Mouse (Mus musculus) frontal cortex, postnatal 36 days (tissue): ENCODE results near the gene Anxa1.
A peak's percentile ranks its signal among the peaks of the same experiment; 100 is the strongest.

Experiments used
- DNase-seq, 2 experiments: peaks; one replicate each; pipeline ENCODE4 v3.0.0; 2022; ENCODE audit warnings: low spot score in 2 of 2

Gene Anxa1

GRCm38 (mm10) chr19:20381207-20381752 lies 9.5 kb downstream of the Anxa1 start:
- no peak for DNase-seq

DNA sequence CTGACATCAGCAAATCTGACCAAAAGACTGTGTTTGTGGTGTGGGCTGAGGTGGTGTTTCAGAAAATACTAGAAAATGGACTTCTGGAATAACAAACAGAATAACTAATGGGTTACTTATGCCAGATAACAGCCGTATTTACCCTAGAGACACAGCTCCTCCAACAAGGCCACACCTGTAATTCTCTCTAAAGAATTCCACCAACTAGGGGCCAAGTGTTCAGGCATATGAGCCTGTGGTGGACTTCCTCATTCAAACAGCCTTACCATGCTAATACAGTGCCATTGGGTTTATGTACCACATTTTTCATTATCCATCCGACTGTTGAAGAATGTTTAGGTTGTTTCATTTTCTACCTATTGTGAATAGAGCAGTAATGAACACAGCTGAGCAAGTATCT lies 20.6 kb downstream of the Anxa1 start:
- DNase-seq: no peak

- no peak for DNase-seq
Observed at GRCm38 (mm10) chr19:20366571-20366970, 24.2 kb downstream of the Anxa1 start.

DNA sequence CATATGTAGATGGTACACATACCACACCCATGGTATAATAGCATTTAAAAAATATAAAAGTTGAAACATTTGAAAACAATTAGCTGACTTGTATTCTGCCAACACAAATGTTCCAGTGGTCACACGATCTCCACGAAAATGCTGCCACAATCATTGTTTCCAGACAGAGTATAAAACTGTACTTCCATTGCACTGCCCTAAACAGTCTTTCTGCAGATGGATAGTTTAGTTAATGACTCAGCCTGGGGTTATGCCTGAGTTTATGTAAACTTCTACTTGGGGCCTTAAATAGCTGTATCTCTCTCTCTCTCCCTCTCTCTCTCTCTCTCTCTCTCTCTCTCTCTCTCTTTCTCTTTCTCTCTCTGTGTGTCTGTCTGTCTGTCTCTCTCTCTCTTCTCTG lies 24.7 kb downstream of the Anxa1 start:
- no peak for DNase-seq

DNA sequence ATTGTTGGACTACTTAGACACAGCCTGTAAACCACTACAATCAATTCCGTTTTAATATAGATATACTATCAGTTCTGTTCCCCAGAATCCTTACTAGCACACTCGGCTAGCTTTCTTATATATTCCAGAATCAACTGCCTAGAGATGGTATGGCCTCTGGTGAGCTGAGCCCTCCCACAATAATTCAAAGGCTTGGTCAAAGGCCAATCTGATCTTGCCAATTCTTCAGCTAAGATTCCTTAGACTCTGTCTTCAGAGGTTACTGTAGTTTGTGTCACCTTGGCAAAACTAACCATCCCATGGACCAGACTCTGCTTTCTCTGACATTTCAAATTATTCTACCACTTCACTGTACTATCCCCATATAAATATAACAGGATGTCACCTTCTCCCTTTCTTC lies 25.4 kb downstream of the Anxa1 start:
- no peak for DNase-seq

- DNase-seq: no peak
Observed at GRCm38 (mm10) chr19:20364931-20365330, 25.8 kb downstream of the Anxa1 start.

DNA sequence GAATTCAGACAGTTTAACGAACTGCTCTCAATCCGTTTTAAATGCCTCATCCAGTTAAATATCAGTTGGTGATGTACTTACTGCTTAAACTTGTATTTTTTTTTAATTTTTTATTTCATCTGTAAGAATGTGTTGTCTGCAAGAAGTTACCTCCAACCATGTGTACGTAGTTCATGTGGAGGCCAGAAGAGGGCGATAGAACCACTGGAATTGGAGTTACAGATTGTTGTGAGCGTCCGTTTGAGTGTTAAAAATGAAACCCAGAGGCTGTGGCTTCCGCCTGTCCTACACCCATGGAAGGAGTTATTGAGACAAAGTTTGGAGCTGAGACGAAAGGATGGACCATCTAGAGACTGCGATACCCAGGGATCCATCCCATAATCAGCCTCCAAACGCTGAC lies 27.5 kb downstream of the Anxa1 start:
- no peak for DNase-seq

DNA sequence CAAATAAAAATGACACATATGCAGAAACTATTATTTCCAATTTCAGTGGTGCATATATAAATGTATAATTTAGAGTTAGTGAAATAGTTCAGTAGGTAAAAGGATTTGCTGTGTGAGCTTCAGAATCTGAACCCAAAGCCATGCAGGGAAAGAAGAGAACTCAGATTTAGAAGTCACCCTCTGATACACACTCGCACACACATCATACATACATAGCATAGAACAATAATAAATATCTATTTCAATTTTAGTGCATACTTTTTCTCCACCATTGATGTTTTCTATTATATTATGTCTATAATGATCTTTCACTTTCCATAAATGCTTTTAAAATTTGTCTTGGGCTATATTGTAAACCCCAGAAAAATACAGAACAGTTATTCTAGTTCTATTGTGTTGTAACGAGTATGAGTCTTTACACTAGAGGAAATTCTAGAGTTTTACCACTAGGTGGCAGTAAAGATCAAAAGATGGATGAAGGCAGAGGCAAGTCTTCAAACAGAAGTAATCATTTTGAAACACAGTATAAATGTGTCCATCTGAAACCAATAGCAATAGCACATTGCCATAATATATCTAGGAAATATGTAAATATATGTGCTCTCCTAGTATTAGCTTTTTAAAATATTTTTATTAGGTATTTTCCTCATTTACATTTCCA lies 28.7 kb downstream of the Anxa1 start:
- DNase-seq: no peak

DNA sequence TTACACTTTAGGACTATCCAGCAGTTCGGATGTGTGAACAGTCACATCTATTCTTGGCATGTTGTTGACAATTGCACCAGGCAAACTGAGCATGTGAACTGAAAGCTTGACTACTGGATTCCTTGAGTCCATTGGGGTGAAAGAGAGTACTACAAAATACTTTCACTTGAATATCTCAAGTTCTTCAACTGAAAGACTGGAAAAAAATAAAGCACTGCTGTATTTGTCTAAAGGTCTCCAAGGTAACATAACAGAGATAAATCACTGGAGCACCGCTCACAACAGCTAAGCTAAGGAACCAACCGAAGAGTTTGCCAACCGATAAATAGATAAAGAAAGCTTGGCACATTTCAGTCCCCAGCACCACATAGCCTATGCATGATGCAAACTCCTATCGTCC lies 32.1 kb downstream of the Anxa1 start:
- no peak for DNase-seq

DNA sequence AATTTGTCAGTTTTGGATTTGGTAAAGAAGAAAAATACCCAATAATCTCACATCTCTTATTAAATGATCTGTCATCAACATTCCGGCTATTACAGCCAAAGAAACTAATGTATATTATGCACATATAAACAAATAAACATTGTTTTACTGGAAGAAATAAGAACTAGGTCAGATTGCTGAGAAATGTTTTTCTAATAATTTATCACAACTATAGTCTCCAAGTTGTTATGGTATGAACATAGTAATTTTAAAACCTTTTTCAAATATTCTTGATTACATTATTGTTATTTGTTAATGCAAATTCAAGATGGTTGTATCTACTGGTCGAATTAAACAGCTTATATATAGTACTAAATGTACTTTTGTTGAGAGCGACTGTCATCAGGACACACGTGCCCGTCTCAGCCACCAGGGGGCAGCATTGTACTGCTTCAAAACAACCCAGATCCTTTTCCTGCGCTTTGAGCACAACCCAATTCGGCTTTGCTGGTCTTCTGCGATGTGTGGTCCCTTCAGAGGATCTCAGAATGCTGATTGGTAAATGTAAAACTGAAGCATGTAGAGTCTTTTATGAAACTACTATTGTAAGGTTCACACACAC lies 45.3 kb downstream of the Anxa1 start:
- DNase-seq: peak; percentile 75 to 87

DNA sequence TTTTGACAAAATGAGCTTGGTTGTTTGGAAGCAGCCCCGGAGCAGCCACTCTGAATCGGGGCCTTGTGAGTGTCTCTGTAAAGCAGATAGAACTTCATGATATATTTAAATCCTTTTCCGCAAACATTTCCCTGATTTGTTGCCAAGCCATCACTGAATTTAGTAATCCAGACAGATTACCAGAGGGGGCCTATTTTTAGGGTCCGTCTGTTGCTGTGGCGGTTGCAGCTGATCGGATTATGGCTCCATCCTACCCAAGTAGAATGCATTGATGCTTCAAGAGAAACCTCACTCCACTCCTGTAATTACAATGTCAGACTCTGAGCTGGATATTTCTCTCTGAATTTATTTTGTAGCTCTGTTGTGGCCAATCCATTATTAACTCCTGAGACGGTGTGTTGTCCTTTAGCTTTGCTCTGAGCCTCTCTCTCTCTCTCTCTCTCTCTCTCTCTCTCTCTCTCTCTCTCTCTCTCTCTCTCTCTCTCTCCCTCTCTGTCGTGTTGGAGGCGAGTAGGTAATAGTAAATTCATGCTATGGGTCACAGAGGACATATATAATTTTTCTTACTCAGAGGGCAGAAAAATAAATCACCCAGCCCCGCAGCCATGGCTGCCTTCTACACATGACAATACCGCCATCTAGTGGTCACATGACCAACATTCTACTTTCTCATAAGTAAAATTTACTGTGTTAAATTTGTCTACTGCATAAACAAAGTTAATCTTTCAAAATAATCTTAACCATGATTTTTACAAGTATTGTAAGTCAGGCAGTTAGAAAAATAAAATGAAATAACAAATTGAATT lies 46.0 kb downstream of the Anxa1 start:
- peak; percentile 49 to 72 for DNase-seq

GRCm38 (mm10) chr19:20344052-20344451 lies 46.7 kb downstream of the Anxa1 start:
- peak in 1 of 2 experiments; percentile 6 for DNase-seq
